Mouse (Mus musculus) heart, adult 2 months (tissue): Measurements from ENCODE around the gene 4930544D05Rik.

Source experiments
- CTCF ChIP-seq: fragments of 200-600 bp; IDR thresholded peaks from 2 replicates; pipeline ENCODE4 v1.8.1; 2022; ENCODE audit warnings: antibody characterized with exemption, mild to moderate bottlenecking, moderate library complexity
- POLR2A ChIP-seq: fragments of 200-500 bp; IDR thresholded peaks from 2 replicates; pipeline ENCODE4 v1.6.1; 2011; ENCODE audit warnings: mild to moderate bottlenecking, low read depth, low read length, control low read depth; ENCODE audit not compliant: insufficient read depth

DNA sequence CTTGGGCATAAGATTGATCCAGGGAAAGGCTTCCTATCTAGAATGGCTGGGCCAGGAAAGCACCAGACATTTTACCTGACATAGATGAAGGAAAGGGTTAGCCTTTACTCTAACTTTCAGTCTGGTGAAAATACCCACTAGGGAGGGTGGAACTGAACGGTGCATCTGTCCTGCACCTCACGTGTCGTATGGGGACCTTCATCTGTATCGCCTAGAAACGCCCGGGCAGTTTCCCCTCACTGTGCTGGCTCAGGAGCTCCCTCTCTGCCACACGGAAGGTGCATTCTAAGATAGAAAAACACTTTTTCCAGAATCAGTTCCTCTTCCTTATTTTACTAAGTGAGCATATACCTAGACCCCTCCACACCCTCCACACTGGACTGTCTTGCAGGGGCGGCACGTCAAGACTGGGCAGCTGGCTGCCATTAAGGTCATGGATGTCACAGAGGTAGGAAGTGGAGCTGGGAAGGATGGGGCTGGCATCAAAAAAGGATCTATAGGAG, 17.1 kb upstream of the 4930544D05Rik start:
- TF ChIP-seq CTCF (no peak), POLR2A (no peak)
